Mouse (Mus musculus): ENCODE results near the gene 2310057N15Rik.
A peak's percentile ranks its signal among the peaks of the same experiment; 100 is the strongest.
"Not testable (repeated sequence)": the region's sequence is repeated elsewhere in the genome, so short reads cannot be mapped to it uniquely, and the experiment has no call there.

2310057N15Rik gene

DNA sequence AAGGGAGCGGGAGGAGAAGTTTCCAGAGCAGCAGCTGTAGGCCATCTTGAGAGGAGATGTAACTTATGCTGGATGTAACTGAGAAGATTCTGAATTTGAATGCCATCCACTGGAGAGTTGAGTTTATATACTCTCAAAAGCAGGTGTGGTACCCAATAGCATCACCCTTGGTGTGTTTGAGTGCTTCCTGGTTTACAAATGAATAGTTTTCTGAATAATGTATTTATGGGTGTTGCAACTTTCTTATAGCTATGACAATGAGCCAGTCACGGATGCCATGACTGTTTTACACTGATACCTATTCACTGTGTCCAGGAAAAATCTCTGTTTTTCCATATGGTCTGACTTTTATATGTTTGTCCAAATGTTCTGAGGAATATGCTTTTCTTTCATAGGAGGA is at the start of gene 2310057N15Rik:
2310057N15Rik (minus strand) TSS at position 101 of the 400 bp plus-strand sequence.
- DNase-seq, result no peak

DNA sequence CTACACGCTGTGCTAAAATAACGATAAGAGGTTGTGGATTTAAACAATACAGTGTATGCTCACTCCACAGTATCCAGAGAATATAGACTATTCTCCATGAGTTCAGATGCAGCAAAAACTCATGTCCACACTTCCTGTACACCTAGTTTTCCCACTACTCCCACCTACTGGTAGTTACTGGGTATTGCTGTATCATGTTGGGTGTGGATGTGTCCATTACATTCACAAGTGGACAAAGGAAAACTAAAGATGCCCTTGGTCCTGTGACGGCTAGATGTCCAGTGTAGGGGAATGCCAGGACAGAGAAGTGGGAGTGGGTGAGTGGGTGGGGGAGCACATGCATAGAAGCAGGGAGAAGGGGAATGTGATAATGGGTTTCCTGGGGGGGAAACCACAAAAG is 49.7 kb upstream of the 2310057N15Rik start:
- DNase-seq, result no peak

GRCm38 (mm10) chr16:88820066-88820465 is 46.1 kb upstream of the 2310057N15Rik start, which contains the start of gene Krtap15:
Gene Krtap15, plus strand, starts transcription at chr16:88820215.
- no peak for DNase-seq

GRCm38 (mm10) chr16:88811827-88812226 is 37.8 kb upstream of the 2310057N15Rik start, which contains the start of gene Gm20741:
Gene Gm20741, minus strand, starts transcription at chr16:88812220.
- no peak for DNase-seq

- DNase-seq, result no peak
Observed at GRCm38 (mm10) chr16:88786786-88787185, 12.8 kb upstream of the 2310057N15Rik start.

- DNase-seq, result no peak
Observed at GRCm38 (mm10) chr16:88777596-88777995, 3.6 kb upstream of the 2310057N15Rik start, which contains the start of gene Gm5965. Gene Gm5965, plus strand, starts transcription at chr16:88777896.

GRCm38 (mm10) chr16:88758547-88758946 is 15.5 kb downstream of the 2310057N15Rik start, which contains the start of gene 2310034C09Rik:
Gene 2310034C09Rik, plus strand, starts transcription at chr16:88758847.
- DNase-seq, result not testable (repeated sequence)

DNA sequence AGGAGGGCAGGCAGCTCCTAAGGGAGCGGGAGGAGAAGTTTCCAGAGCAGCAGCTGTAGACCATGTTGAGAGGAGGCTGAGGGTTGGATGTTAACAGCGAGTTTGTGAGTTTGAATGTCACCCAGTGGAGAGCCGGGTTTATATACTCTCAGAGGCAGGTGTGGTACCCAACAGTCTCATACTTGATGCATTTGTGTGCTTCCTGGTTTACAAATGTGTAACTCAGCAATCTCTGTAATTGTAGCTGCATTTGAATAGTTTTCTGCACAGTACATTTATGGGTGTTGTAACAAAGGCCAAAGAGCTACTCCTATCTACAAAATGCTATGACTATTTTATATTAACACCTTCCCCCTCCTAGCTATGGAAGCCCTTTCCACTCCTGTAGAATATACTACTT is 22.5 kb downstream of the 2310057N15Rik start, which contains the start of gene Krtap13:
Krtap13 (minus strand) TSS at position 101 of the 400 bp plus-strand sequence.
- DNase-seq, result not testable (repeated sequence)

- no peak for DNase-seq
Observed at GRCm38 (mm10) chr16:88747943-88748342, 26.1 kb downstream of the 2310057N15Rik start.

DNA sequence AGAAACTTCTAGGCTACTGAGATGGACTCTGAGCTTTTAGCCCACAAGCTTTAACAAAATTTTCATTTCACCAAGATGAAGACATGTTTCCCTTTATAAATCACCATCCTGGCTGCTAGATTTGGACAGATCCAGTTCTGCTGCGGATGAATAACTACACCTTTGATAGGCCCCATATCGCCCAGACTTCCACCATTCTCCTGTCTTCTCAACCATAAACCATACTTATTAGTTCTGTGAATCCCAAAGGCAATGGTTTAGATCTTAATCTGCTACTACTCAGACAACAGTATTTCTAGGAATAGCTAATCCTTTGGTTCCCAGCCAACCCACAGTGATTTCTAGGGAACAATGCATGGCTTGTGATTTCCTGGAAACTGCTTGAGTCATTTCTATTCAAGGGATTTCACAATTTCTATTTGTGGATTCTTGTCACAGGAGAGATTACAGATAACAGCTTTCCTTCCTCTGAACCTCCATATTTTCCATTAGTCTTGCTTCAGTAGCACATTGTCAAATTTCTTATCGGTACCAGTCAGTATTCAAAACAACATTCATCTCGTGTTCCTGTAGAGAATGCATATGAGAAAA is 29.2 kb downstream of the 2310057N15Rik start:
- peak; percentile 37 for DNase-seq

- no peak for DNase-seq
Observed at GRCm38 (mm10) chr16:88735391-88735790, 38.6 kb downstream of the 2310057N15Rik start.

DNA sequence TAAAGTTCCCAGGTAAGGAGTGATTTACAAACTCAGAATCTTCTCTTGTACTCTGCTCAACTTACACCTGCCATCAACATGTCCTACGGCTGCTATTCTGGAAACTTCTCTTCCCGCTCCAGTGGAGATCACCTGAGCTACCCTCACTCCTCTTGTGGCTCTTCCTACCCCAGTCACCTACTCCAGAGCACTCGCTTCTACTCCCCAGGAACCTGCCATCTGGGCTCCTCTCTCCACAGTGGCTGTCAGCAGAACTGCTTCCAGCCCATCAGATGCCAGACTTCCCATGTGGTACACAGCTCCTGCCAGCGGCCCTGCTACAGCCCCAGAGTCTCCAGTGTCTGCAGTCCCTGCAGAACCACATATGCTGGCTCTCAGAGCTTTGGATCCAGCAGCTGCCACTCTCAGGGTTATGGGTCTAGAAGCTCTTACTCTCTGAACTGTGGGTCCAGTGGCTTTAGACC is 45.2 kb downstream of the 2310057N15Rik start, which contains the start of gene Krtap13-1:
Krtap13-1 (plus strand) TSS at position 51 of the 464 bp plus-strand sequence.
- no peak for DNase-seq

Measured in lung, postnatal 14 days (tissue).